Mouse (Mus musculus) liver, adult 2 months (tissue): Measurements from ENCODE around the gene Ric8a. TPM values are rescaled to one million over a fixed set of nuclear protein-coding genes. Genes with fewer than 3 reads are reported as not detected.

Experiments
- DNase-seq: peaks from one replicate; pipeline ENCODE4 v3.0.0-alpha.2; 2011; ENCODE audit warnings: low read depth, low spot score; ENCODE audit errors: extremely low read depth
- H3K27ac ChIP-seq: fragments of 200-500 bp; replicated peaks from 2 replicates; pipeline ENCODE4 v1.5.1; 2012; ENCODE audit warnings: low read depth, mild to moderate bottlenecking, control low read depth, inconsistent platforms, low read length; ENCODE audit not compliant: insufficient read depth
- H3K27me3 ChIP-seq: fragments of 200-500 bp; 2 replicates; pipeline ENCODE4 v1.6.1; 2012; ENCODE audit warnings: mild to moderate bottlenecking, moderate library complexity, low read length, inconsistent platforms; ENCODE audit not compliant: control insufficient read depth, insufficient read depth
- H3K36me3 ChIP-seq: fragments of 200-500 bp; 2 replicates; pipeline ENCODE4 v1.6.1; 2012; ENCODE audit warnings: low read length, inconsistent platforms; ENCODE audit not compliant: control insufficient read depth, insufficient read depth
- H3K4me1 ChIP-seq: fragments of 200-500 bp; 2 replicates; pipeline ENCODE4 v1.6.1; 2011; ENCODE audit warnings: low read length; ENCODE audit not compliant: control insufficient read depth, insufficient read depth
- H3K4me3 ChIP-seq: fragments of 200-500 bp; 2 replicates; pipeline ENCODE4 v1.5.1; 2011; ENCODE audit warnings: low read depth, mild to moderate bottlenecking, control low read depth, low read length, moderate library complexity; ENCODE audit not compliant: insufficient read depth
- H3K79me2 ChIP-seq: fragments of 200-500 bp; 2 replicates; pipeline ENCODE4 v1.6.1; 2012; ENCODE audit warnings: inconsistent platforms, mild to moderate bottlenecking, low read length, moderate library complexity; ENCODE audit not compliant: control insufficient read depth, insufficient read depth
- H3K9ac ChIP-seq: fragments of 200-500 bp; 2 replicates; pipeline ENCODE4 v1.6.1; 2012; ENCODE audit warnings: low read depth, mild to moderate bottlenecking, control low read depth, inconsistent platforms, low read length
- CTCF ChIP-seq: fragments of 200-500 bp; IDR thresholded peaks from 2 replicates; pipeline ENCODE4 v1.5.1; 2011; ENCODE audit warnings: low read depth, low read length, control low read depth
- POLR2A ChIP-seq: fragments of 200-500 bp; IDR thresholded peaks from 2 replicates; pipeline ENCODE4 v1.6.1; 2011; ENCODE audit warnings: low read length, control low read depth; ENCODE audit not compliant: insufficient read depth; ENCODE audit errors: extremely low read depth
- WGBS: fragments of 180-500 bp; shearing (Covaris S2); methylation state at CpG from one replicate; pipeline ENCODE4 v1.1.7; 2018; 5-methylcytosine and 5-hydroxymethylcytosine counted together
- polyA plus RNA-seq: library from polyadenylated mRNA; depleted of rRNA; stranded (reverse); fragments of >200 nt; gene quantifications from 2 replicates; pipeline ENCODE4 v1.2.3, GENCODE M21; 2012
- total RNA-seq: library from RNA; depleted of rRNA; stranded (reverse); fragments of >200 nt; gene quantifications from 2 replicates; pipeline ENCODE4 v1.2.3, GENCODE M21; 2014

Ric8a gene
- total and polyA plus RNA-seq, 2 experiments, result 17.5 to 34.4 TPM

- H3K4me3 ChIP-seq, result no peak overlapping the region
- peaks cover 8% of the 10 kb centered on the region; the same call in 1 of the 2 replicates for H3K36me3 ChIP-seq
- peaks cover 26% of the 10 kb centered on the region for H3K79me2 ChIP-seq
- no peak for TF ChIP-seq CTCF
- TF ChIP-seq POLR2A, result no peak
- 0 out of 2 replicates have a peak overlapping the region, but pooled peaks have one; percentile 10 for H3K27ac ChIP-seq
- peak; percentile 60 for DNase-seq
- H3K9ac ChIP-seq, result no peak overlapping the region
- WGBS, result 75% methylated on average over 4 of the region's 4 CpGs
- peaks cover 48% of the 10 kb centered on the region for H3K4me1 ChIP-seq
- H3K27me3 ChIP-seq, result no peaks in the 10 kb centered on the region
Observed at GRCm38 (mm10) chr7:140851916-140852315, 4.8 kb upstream of the Ric8a start.

- TF ChIP-seq CTCF, result no peak
- TF ChIP-seq POLR2A, result 0 out of 2 replicates have a peak, but pooled peaks have one; percentile 6
- H3K27me3 ChIP-seq, result no peaks in the 10 kb centered on the region
- peak; percentile 91 for DNase-seq
- WGBS, result 31% methylated on average over 9 of the region's 9 CpGs
- H3K4me1 ChIP-seq, result peaks cover 51% of the 10 kb centered on the region
- H3K36me3 ChIP-seq, result peaks cover 8% of the 10 kb centered on the region; the same call in 1 of the 2 replicates
- H3K9ac ChIP-seq, result peak overlapping the region; percentile 57
- no peak overlapping the region for H3K4me3 ChIP-seq
- peaks cover 30% of the 10 kb centered on the region for H3K79me2 ChIP-seq
- H3K27ac ChIP-seq, result peak overlapping the region; percentile 89
Observed at GRCm38 (mm10) chr7:140853386-140853785, 3.4 kb upstream of the Ric8a start.

GRCm38 (mm10) chr7:140854483-140854882, 2.3 kb upstream of the Ric8a start:
- Histone ChIP-seq H3K27ac (peak overlapping the region; percentile 89; the same call in 1 of the 2 replicates), H3K4me1 (peaks cover 51% of the 10 kb centered on the region), H3K4me3 (no peak overlapping the region), H3K27me3 (no peaks in the 10 kb centered on the region), H3K9ac (no peak overlapping the region), H3K79me2 (peaks cover 30% of the 10 kb centered on the region), H3K36me3 (peaks cover 8% of the 10 kb centered on the region; the same call in 1 of the 2 replicates)
- no peak for TF ChIP-seq POLR2A
- TF ChIP-seq CTCF, result no peak
- 92% methylated on average over 18 of the region's 18 CpGs for WGBS
- no peak for DNase-seq

- Histone ChIP-seq H3K27me3 (no peaks in the 10 kb centered on the region), H3K4me1 (peaks cover 51% of the 10 kb centered on the region), H3K9ac (peak overlapping the region; percentile 88), H3K79me2 (peaks cover 30% of the 10 kb centered on the region), H3K36me3 (peaks cover 8% of the 10 kb centered on the region; the same call in 1 of the 2 replicates), H3K27ac (peak overlapping the region; percentile 87), H3K4me3 (peak overlapping the region; percentile 83)
- no peak for DNase-seq
- TF ChIP-seq POLR2A, result no peak
- TF ChIP-seq CTCF, result no peak
- 44% methylated on average over 9 of the region's 9 CpGs for WGBS
Observed at GRCm38 (mm10) chr7:140855181-140855580, 1.6 kb upstream of the Ric8a start.

GRCm38 (mm10) chr7:140855860-140856784, 635 bp upstream of the Ric8a start, which contains the start of gene Gm45785:
Gm45785 (minus strand) TSS chr7:140856331.
- peak; percentile 98 for DNase-seq
- peaks cover 8% of the 10 kb centered on the region; the same call in 1 of the 2 replicates for H3K36me3 ChIP-seq
- under 1% methylated on average over 51 of the region's 51 CpGs for WGBS
- peak within 1 kb of the TSS; percentile 91 for H3K9ac ChIP-seq
- H3K27me3 ChIP-seq, result no peaks in the 10 kb centered on the region
- H3K4me3 ChIP-seq, result peak within 1 kb of the TSS; percentile 92
- TF ChIP-seq CTCF (no peak), POLR2A (peak; percentile 57)
- peaks cover 30% of the 10 kb centered on the region for H3K79me2 ChIP-seq
- peak within 1 kb of the TSS; percentile 97 for H3K27ac ChIP-seq
- peaks cover 43% of the 10 kb centered on the region for H3K4me1 ChIP-seq
